Mouse (Mus musculus) cortical plate, adult 2 months (tissue): ENCODE measurements at regions not wholly inside any gene's neighbourhood (a gene's known extent, or its start where the extent isn't known, plus 50 kb on each side); places are given as distances from the start of the nearest gene placed in this dataset.

Experiments
- CTCF ChIP-seq: fragments of 200-500 bp; IDR thresholded peaks from 2 replicates; pipeline ENCODE4 v1.5.1; 2011; ENCODE audit warnings: mild to moderate bottlenecking, control low read depth, low read length; ENCODE audit not compliant: insufficient read depth; ENCODE audit errors: extremely low read depth
- POLR2A ChIP-seq: fragments of 200-500 bp; IDR thresholded peaks from 2 replicates; pipeline ENCODE4 v1.6.1; 2011; ENCODE audit warnings: mild to moderate bottlenecking, low read length, control low read depth; ENCODE audit not compliant: insufficient read depth; ENCODE audit errors: extremely low read depth

DNA sequence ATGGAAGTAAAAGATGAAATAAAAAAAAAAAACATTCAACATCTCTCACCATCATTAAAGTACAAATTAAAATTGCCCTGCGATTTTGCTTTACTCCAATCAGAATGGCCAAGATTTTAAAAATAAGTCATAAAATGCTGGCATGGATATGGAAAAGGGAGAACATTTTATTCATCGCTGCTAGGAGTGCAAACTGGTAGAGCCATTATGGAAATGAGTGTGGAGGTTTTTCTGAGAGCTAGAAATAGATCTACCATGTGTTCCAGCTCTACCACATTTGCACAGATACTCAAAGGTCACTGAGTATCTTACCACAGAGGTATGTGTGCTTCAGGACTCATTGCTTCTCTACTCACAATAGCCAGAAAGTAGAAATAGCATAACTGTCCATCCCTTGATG, 129.0 kb upstream of the Ift57 start:
- TF ChIP-seq POLR2A (no peak), CTCF (no peak)
